Mouse (Mus musculus): ENCODE data around the gene Dkc1. TPM values are rescaled to one million over a fixed set of nuclear protein-coding genes. Genes with fewer than 3 reads are reported as not detected.

Dkc1 gene
- polyA plus RNA-seq, 1 experiment: 22.0 TPM

DNA sequence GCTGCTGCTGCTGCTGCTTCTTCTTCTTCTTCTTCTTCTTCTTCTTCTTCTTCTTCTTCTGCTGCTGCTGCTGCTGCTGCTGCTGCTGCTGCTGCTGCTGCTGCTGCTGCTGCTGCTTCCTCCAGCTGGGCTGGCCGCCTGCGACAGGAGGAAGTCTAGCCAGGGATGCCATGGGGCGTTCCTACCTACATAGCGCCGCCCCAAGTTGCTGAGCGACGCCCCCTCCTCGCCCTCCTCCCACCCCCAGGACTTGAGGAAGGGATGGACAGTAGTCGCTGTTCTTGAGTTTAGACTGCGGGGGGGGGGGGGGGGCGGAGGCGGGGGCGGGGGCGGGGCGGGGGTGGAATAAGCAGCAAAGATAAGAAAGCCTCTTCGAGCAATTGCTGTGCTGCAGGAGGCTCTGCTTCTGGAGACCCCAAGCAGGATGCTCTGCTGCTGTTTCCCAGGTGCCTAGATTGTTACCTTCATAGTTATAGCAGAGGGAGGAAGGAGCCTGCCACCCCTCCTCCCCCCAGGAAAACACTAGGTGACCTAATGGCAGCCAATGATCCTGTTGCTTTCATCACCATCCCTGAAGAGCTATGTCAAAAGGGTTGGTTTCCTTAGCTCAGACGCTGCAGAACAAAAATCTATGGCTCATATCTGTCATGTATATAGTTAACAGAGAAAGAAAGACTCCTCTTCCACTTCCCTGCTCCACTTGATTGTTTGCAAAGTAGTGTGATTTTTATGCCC, 10.7 kb upstream of the Dkc1 start, which contains the start of gene Gab3:
Gab3 (minus strand) TSS at position 685 of the 735 bp plus-strand sequence.
- TF ChIP-seq CTCF (IDR thresholded peaks at IDR 0.05; ENCODE audit: borderline replicate concordance, control insufficient read depth, extremely low read depth, insufficient read depth, low read length, poor library complexity): no peak
- 0% methylated on average over 8 of the region's 17 CpGs for WGBS
- Histone ChIP-seq H3K36me3 (ENCODE audit: control insufficient read depth, insufficient read depth, low read length) (no peaks in the 10 kb centered on the region), H3K4me3 (ENCODE audit: control insufficient read depth, insufficient read depth, low read length) (peak within 1 kb of the TSS; percentile 78), H3K27me3 (ENCODE audit: control insufficient read depth, insufficient read depth, low read length) (no peaks in the 10 kb centered on the region), H3K4me1 (replicated peaks; ENCODE audit: control insufficient read depth, insufficient read depth, low read length) (0 out of 2 replicates have a peak, but pooled peaks cover 2% of the 10 kb centered on the region), H3K27ac (ENCODE audit: control insufficient read depth, insufficient read depth, low read length) (no peak within 1 kb of the TSS; the same call in 1 of the 2 replicates)
- peak; percentile 59 for DNase-seq

DNA sequence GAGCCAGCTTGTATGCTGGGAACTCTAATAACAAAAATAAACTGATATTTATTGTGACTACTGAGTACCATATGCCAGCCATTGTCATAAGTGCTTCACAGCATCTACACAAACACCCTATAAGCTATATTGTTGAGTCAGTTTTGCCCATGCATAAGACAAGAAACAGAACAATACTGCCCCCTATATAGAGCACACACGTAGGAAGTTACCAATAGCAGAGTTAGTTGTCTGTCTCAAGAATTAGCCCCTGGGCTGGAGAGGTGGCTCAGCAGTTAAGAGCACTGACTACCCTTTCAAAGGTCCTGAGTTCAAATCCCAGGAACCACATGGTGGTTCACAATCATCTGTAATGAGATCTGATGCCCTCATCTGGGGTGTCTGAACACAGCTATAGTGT, 10.0 kb upstream of the Dkc1 start:
- no peaks in the 10 kb centered on the region for H3K36me3 ChIP-seq (ENCODE audit: control insufficient read depth, insufficient read depth, low read length)
- no peaks in the 10 kb centered on the region for H3K27me3 ChIP-seq (ENCODE audit: control insufficient read depth, insufficient read depth, low read length)
- H3K4me3 ChIP-seq (ENCODE audit: control insufficient read depth, insufficient read depth, low read length): no peak overlapping the region
- H3K27ac ChIP-seq (ENCODE audit: control insufficient read depth, insufficient read depth, low read length): no peak overlapping the region
- H3K4me1 ChIP-seq (replicated peaks; ENCODE audit: control insufficient read depth, insufficient read depth, low read length): 0 out of 2 replicates have a peak, but pooled peaks cover 2% of the 10 kb centered on the region
- 5% methylated on average over 1 of the region's 1 CpGs for WGBS
- DNase-seq: no peak
- no peak for TF ChIP-seq CTCF (IDR thresholded peaks at IDR 0.05; ENCODE audit: borderline replicate concordance, control insufficient read depth, extremely low read depth, insufficient read depth, low read length, poor library complexity)

DNA sequence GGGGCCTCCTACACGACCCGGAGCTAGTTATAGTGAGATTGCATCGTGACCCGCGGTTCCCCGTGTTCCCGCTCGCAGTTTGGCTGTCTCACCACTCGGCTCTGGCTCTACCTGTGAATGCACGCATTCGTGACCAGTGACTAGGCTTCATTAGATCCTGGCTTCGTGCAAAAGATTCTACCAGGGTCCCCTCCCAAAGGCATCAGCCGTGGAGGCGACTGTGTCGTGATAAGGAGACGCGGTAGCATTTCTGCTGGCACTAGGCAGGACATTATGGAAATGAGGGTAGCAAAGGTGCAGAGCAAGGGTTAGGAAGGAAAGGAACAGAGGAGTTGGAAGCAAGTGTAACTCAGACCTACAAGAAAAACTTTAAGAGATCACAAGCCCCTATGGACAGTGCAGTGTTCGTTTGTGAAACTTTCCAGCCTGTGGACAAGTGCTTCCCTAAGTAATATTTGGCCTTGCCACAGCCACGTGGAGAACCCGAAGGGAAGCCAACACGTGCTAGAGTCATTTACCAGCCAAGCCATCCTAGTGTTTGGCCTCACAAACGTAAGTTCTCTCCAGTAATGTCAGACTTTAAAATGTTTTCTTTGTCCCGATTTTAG, 613 bp downstream of the Dkc1 start:
- no peak for DNase-seq
- Histone ChIP-seq H3K4me1 (replicated peaks; ENCODE audit: control insufficient read depth, insufficient read depth, low read length) (no peaks in the 10 kb centered on the region), H3K36me3 (ENCODE audit: control insufficient read depth, insufficient read depth, low read length) (peaks cover 13% of the 10 kb centered on the region; the same call in 1 of the 2 replicates), H3K27me3 (ENCODE audit: control insufficient read depth, insufficient read depth, low read length) (no peaks in the 10 kb centered on the region), H3K4me3 (ENCODE audit: control insufficient read depth, insufficient read depth, low read length) (peak overlapping the region; percentile 82), H3K27ac (ENCODE audit: control insufficient read depth, insufficient read depth, low read length) (peak overlapping the region; percentile 28)
- TF ChIP-seq CTCF (IDR thresholded peaks at IDR 0.05; ENCODE audit: borderline replicate concordance, control insufficient read depth, extremely low read depth, insufficient read depth, low read length, poor library complexity): no peak
- TF ChIP-seq POLR2A (IDR thresholded peaks at IDR 0.05; ENCODE audit: control insufficient read depth, extremely low read depth, insufficient read depth, low read length, poor library complexity): no peak
- WGBS: 2% methylated on average over 23 of the region's 23 CpGs

DNA sequence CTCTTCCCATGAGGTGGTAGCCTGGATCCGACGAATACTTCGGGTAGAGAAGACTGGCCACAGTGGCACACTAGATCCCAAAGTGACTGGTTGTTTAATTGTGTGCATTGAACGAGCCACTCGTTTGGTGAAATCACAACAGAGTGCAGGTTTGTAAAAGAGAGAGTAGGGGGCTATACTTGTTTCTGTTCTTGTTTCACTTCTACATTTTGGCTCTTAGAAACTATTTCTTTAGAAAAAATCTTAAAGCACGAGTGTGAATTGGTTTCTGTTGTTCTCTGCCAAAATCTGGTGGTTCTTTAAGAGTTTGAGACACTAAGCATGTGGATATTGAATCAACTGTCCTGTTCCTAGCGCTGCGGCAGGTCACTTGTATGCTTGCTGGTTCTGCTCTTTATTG, 3.1 kb downstream of the Dkc1 start:
- H3K36me3 ChIP-seq (ENCODE audit: control insufficient read depth, insufficient read depth, low read length): peaks cover 19% of the 10 kb centered on the region; the same call in 1 of the 2 replicates
- no peaks in the 10 kb centered on the region for H3K4me1 ChIP-seq (replicated peaks; ENCODE audit: control insufficient read depth, insufficient read depth, low read length)
- no peak for TF ChIP-seq POLR2A (IDR thresholded peaks at IDR 0.05; ENCODE audit: control insufficient read depth, extremely low read depth, insufficient read depth, low read length, poor library complexity)
- TF ChIP-seq CTCF (IDR thresholded peaks at IDR 0.05; ENCODE audit: borderline replicate concordance, control insufficient read depth, extremely low read depth, insufficient read depth, low read length, poor library complexity): no peak
- H3K27me3 ChIP-seq (ENCODE audit: control insufficient read depth, insufficient read depth, low read length): no peaks in the 10 kb centered on the region
- no peak for DNase-seq
- WGBS: 92% methylated on average over 8 of the region's 8 CpGs
- no peak overlapping the region for H3K27ac ChIP-seq (ENCODE audit: control insufficient read depth, insufficient read depth, low read length)
- no peak overlapping the region for H3K4me3 ChIP-seq (ENCODE audit: control insufficient read depth, insufficient read depth, low read length)

DNA sequence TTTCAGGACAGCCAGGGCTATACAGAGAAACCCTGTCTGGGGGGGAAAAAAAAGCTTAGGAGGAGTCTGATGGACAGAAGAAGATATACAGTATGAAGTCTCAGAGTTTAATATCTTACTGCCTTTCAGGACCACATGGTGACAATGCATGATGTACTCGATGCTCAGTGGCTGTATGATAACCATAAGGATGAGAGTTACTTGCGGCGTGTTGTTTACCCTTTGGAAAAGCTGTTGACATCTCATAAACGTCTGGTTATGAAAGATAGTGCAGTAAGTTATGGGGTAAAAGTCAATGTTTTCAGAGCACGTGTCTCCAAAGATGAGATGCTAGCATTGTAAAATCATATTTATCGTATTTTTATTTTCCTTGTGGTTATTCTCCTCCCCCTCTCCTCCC, 6.6 kb downstream of the Dkc1 start:
- no peak for DNase-seq
- Histone ChIP-seq H3K36me3 (ENCODE audit: control insufficient read depth, insufficient read depth, low read length) (peaks cover 45% of the 10 kb centered on the region), H3K4me1 (replicated peaks; ENCODE audit: control insufficient read depth, insufficient read depth, low read length) (no peaks in the 10 kb centered on the region), H3K4me3 (ENCODE audit: control insufficient read depth, insufficient read depth, low read length) (no peak overlapping the region), H3K27me3 (ENCODE audit: control insufficient read depth, insufficient read depth, low read length) (no peaks in the 10 kb centered on the region), H3K27ac (ENCODE audit: control insufficient read depth, insufficient read depth, low read length) (no peak overlapping the region)
- TF ChIP-seq CTCF (IDR thresholded peaks at IDR 0.05; ENCODE audit: borderline replicate concordance, control insufficient read depth, extremely low read depth, insufficient read depth, low read length, poor library complexity): no peak
- no peak for TF ChIP-seq POLR2A (IDR thresholded peaks at IDR 0.05; ENCODE audit: control insufficient read depth, extremely low read depth, insufficient read depth, low read length, poor library complexity)
- 97% methylated on average over 6 of the region's 6 CpGs for WGBS

DNA sequence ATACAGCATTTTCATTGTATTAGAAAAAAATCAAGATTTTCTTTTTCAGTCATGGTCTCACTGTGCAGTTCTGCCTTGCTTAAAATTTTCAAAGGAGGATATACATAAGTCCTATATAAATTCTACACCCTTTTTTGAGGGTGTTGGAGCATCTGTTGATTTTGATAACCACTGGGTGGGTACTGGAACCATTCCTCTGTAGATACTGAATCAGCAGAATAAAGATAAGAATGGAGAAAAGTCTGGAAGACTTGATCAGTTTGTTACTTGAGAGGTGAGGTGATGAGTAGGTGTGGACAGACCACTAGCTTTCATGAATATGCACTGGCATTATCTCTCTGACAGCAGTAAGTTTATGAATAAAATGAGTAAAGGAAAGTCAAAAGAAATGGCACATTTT, 19.9 kb downstream of the Dkc1 start:
- no peak for TF ChIP-seq POLR2A (IDR thresholded peaks at IDR 0.05; ENCODE audit: control insufficient read depth, extremely low read depth, insufficient read depth, low read length, poor library complexity)
- no peak overlapping the region for H3K4me3 ChIP-seq (ENCODE audit: control insufficient read depth, insufficient read depth, low read length)
- no peak for DNase-seq
- H3K4me1 ChIP-seq (replicated peaks; ENCODE audit: control insufficient read depth, insufficient read depth, low read length): no peaks in the 10 kb centered on the region
- no peaks in the 10 kb centered on the region for H3K27me3 ChIP-seq (ENCODE audit: control insufficient read depth, insufficient read depth, low read length)
- peaks cover 39% of the 10 kb centered on the region for H3K36me3 ChIP-seq (ENCODE audit: control insufficient read depth, insufficient read depth, low read length)
- H3K27ac ChIP-seq (ENCODE audit: control insufficient read depth, insufficient read depth, low read length): no peak overlapping the region

Measured in thymus, adult 2 months (tissue).